Mouse (Mus musculus) C3H10T1/2 (cell line): ENCODE data around the gene Gm20878. TPM values are rescaled to one million over a fixed set of nuclear protein-coding genes. Genes with fewer than 3 reads are reported as not detected.

Experiments
- polyA plus RNA-seq, 2 experiments: library from polyadenylated mRNA; unstranded; fragments of >200 nt; fragmentation: generic; extraction: Trizol; gene quantifications; one replicate each; pipeline ENCODE4 v1.2.1; 2012; ENCODE audit warnings: missing spikeins in 2 of 2

Gene Gm20878
- not detected for polyA plus RNA-seq

GRCm38 (mm10) chr4:41941272-41941671, at the start of gene Gm20878:
Gm20878 (plus strand) TSS chr4:41941572.

GRCm38 (mm10) chr4:41903310-41903709, 38.1 kb upstream of the Gm20878 start, which contains the start of gene Gm21541:
Gm21541 (plus strand) TSS chr4:41903610.

GRCm38 (mm10) chr4:41965758-41966157, 24.4 kb downstream of the Gm20878 start, which contains the start of gene Fam205a4:
Fam205a4 (plus strand) TSS chr4:41966058.

Other genes starting within 250 kb of the Gm20878 start
- gene Cntfr, start 244.5 kb upstream of the Gm20878 start, polyA plus RNA-seq: under 1 TPM in 1 of 2 experiments, not detected in 1; 0.05 TPM
- gene Il11ra1, start 241.6 kb upstream of the Gm20878 start, polyA plus RNA-seq: 100 to 1,000 TPM in 1 of 2 experiments, 10 to 100 TPM in 1; 68.7 to 317 TPM
- 10 to 100 TPM; 90.6 to 99.4 TPM for gene Rpp25l, start 228.0 kb upstream of the Gm20878 start, polyA plus RNA-seq
- gene Dctn3, start 218.4 kb upstream of the Gm20878 start, polyA plus RNA-seq: 100 to 1,000 TPM; 122 to 198 TPM
- not detected for gene Arid3c, start 210.4 kb upstream of the Gm20878 start, polyA plus RNA-seq
- gene Galt, start 186.3 kb upstream of the Gm20878 start, polyA plus RNA-seq: 10 to 100 TPM; 20.2 to 55.7 TPM
- gene Sigmar1, start 185.4 kb upstream of the Gm20878 start, polyA plus RNA-seq: 100 to 1,000 TPM in 1 of 2 experiments, 10 to 100 TPM in 1; 77.0 to 110 TPM
- gene Ccl27a, start 167.3 kb upstream of the Gm20878 start, polyA plus RNA-seq: under 1 TPM in 1 of 2 experiments, not detected in 1; 0.30 TPM
- not detected for gene Gm21541, start 38.0 kb upstream of the Gm20878 start, polyA plus RNA-seq
- gene Fam205a4, start 24.5 kb downstream of the Gm20878 start, polyA plus RNA-seq: not detected
- not detected for gene Gm21093, start 93.2 kb downstream of the Gm20878 start, polyA plus RNA-seq
- not detected for gene Gm3893, start 149.6 kb downstream of the Gm20878 start, polyA plus RNA-seq
- not detected for gene Gm13304, start 173.2 kb downstream of the Gm20878 start, polyA plus RNA-seq
- gene Gm13306, start 211.9 kb downstream of the Gm20878 start, polyA plus RNA-seq: not detected
- under 1 TPM in 1 of 2 experiments, not detected in 1; 0.06 TPM for gene Gm13305, start 227.0 kb downstream of the Gm20878 start, polyA plus RNA-seq